Mouse (Mus musculus): ENCODE measurements around the gene Phkg2. TPM values are rescaled to one million over a fixed set of nuclear protein-coding genes. Genes with fewer than 3 reads are reported as not detected.

Phkg2 gene
- polyA plus RNA-seq, 1 experiment from 2014 or later, result 27.5 TPM

DNA sequence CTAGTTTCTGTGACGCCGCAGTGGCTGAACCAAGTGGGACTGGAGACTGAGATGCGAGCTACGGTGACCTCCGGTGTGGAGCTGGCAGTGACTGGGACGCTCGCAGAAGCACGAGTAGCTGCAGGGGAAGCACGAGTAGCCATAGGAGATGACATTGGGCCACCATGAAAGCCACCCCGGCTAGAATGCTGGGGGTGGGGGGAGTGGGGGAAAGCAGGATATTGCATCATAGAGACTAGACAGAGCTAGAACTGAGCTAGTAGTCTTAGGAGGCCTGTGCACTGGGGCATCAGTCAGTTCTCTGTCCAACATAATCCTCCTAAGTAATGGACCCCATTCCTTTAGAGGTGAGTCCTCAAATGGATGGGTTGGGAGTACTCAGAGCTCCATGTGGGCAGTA lies 31.1 kb downstream of the Phkg2 start:
- Histone ChIP-seq H3K4me1 (replicated peaks) (no peaks in the 10 kb centered on the region), H3K9ac (no peak overlapping the region), H3K36me3 (peaks cover 74% of the 10 kb centered on the region), H3K9me3 (replicated peaks) (no peaks in the 10 kb centered on the region), H3K27ac (no peak overlapping the region), H3K4me2 (no peak overlapping the region), H3K27me3 (no peaks in the 10 kb centered on the region), H3K4me3 (no peak overlapping the region)
- ATAC-seq (replicated peaks; ENCODE audit: insufficient number of reproducible peaks, insufficient read depth, low FRiP score, low read depth), result no peak
- 80% methylated on average over 10 of the region's 10 CpGs for WGBS

DNA sequence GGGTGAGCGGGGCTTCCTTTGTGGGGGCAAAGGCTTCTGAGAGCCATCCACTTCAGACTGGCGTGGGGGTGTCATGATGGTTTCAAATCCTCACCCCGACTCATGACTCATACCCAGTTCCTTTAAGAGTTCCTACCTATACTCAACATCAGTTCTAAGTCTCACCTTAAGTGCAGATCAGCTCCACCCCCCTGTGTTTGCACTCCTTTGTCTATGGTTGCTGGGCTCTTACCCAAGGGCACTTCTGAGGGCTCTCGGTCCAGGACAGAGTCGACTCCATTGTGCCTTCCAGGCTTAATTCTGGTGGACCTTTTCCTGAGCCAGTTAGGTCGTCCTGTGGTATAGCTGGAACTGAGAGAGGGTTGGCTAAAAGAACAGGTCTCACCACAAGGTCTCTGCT lies 34.0 kb downstream of the Phkg2 start:
- Histone ChIP-seq H3K4me1 (replicated peaks) (no peaks in the 10 kb centered on the region), H3K4me3 (no peak overlapping the region), H3K36me3 (peaks cover 76% of the 10 kb centered on the region), H3K4me2 (no peak overlapping the region), H3K27ac (no peak overlapping the region), H3K9ac (no peak overlapping the region), H3K9me3 (replicated peaks) (no peaks in the 10 kb centered on the region), H3K27me3 (no peaks in the 10 kb centered on the region)
- no peak for ATAC-seq (replicated peaks; ENCODE audit: insufficient number of reproducible peaks, insufficient read depth, low FRiP score, low read depth)
- 80% methylated on average over 6 of the region's 6 CpGs for WGBS

DNA sequence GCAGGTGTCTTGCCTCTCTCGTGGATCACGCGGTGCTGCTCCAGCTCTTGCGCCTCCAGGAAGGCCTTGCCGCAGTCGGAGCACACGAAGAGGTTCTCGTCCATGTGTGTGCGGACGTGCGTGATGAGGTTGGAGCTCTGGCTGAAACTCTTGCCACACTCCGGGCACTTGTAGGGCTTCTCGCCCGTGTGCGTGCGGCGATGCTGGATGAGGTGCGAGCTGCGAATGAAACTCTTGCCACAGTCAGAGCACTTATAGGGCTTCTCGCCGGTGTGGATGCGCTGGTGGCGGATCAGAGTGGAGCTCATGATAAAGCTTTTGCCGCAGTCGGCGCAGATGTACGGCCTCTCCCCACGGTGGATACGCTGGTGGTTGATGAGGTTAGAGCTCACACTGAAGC lies 37.9 kb downstream of the Phkg2 start:
- Histone ChIP-seq H3K9me3 (replicated peaks) (no peaks in the 10 kb centered on the region), H3K4me1 (replicated peaks) (peaks cover 15% of the 10 kb centered on the region), H3K27ac (no peak overlapping the region), H3K9ac (no peak overlapping the region), H3K27me3 (no peaks in the 10 kb centered on the region), H3K4me2 (no peak overlapping the region), H3K4me3 (no peak overlapping the region), H3K36me3 (peaks cover 60% of the 10 kb centered on the region)
- no peak for ATAC-seq (replicated peaks; ENCODE audit: insufficient number of reproducible peaks, insufficient read depth, low FRiP score, low read depth)
- 97% methylated on average over 29 of the region's 29 CpGs for WGBS

DNA sequence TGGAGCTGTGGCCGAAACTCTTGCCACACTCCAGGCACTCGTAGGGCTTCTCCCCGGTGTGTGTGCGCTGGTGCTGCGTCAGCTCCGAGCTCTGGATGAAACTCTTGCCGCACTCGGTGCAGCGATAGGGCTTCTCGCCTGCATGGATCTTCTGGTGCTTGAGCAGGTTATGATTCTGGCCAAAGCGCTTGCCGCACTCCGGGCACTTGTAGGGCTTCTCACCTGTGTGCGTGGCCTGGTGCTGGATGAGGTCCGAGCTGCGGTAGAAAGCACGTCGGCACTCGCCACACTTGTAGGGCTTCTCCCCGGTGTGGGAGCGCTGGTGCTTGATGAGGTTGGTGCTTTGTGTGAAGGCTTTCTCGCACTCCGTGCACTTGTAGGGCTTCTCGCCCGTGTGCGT lies 38.4 kb downstream of the Phkg2 start:
- no peak overlapping the region for H3K4me2 ChIP-seq
- no peak overlapping the region for H3K9ac ChIP-seq
- no peaks in the 10 kb centered on the region for H3K9me3 ChIP-seq (replicated peaks)
- no peaks in the 10 kb centered on the region for H3K27me3 ChIP-seq
- H3K36me3 ChIP-seq, result peaks cover 60% of the 10 kb centered on the region
- H3K4me1 ChIP-seq (replicated peaks), result peaks cover 18% of the 10 kb centered on the region
- H3K4me3 ChIP-seq, result no peak overlapping the region
- WGBS, result 96% methylated on average over 26 of the region's 26 CpGs
- ATAC-seq (replicated peaks; ENCODE audit: insufficient number of reproducible peaks, insufficient read depth, low FRiP score, low read depth), result no peak
- no peak overlapping the region for H3K27ac ChIP-seq

DNA sequence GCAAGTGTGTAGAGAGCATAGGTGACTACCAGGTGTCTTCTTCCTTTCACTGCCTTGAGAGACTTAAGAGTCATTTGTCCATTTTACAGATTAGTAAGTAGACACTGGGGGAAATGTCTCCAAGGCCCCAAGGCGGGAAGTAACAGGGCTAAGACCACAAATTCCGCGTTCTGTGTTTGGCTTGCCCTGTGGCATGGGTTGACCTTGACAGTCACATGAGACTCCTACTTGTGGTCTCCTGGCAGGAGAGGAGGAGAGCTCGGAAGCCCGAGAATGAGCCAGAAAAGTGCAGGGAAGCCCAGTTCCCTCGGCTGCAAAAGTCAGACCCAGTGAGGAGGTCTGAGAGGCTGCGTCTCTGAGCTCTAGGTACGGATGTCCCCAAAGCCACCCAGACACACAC lies 40.4 kb downstream of the Phkg2 start:
- Histone ChIP-seq H3K27ac (peak overlapping the region; percentile 90; the same call in 1 of the 2 replicates), H3K36me3 (peaks cover 45% of the 10 kb centered on the region), H3K9ac (peak overlapping the region; percentile 92; the same call in 1 of the 2 replicates)

DNA sequence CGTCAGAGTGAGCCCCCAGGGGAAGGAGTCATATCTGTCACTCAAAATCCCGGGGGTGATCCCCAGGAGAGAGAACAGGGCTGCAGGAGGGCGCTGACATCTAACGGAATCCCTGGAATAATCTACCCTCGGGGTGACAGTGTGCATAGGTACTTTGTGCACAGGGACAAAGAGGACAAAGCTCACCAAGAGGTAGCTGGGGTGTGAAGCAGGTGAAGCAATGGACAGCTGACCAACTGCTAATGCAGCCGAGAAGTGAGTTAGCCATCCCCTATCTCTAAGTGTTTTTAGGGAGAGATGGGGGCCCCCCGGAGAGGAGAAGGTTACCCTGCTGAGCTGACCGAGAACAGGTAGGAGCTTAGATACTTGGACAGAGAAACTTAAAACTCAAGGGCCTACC lies 41.0 kb downstream of the Phkg2 start:
- peak overlapping the region; percentile 90 for H3K27ac ChIP-seq
- H3K4me3 ChIP-seq, result peak overlapping the region; percentile 89
- H3K4me1 ChIP-seq (replicated peaks), result peaks cover 18% of the 10 kb centered on the region
- no peak for ATAC-seq (replicated peaks; ENCODE audit: insufficient number of reproducible peaks, insufficient read depth, low FRiP score, low read depth)
- H3K9ac ChIP-seq, result peak overlapping the region; percentile 92
- H3K9me3 ChIP-seq (replicated peaks), result no peaks in the 10 kb centered on the region
- peak overlapping the region; percentile 72 for H3K4me2 ChIP-seq
- H3K27me3 ChIP-seq, result no peaks in the 10 kb centered on the region
- peaks cover 39% of the 10 kb centered on the region for H3K36me3 ChIP-seq
- WGBS, result 24% methylated on average over 8 of the region's 8 CpGs

More for the DNA sequence above, 40.4 kb downstream of the Phkg2 start:
- Histone ChIP-seq H3K4me1 (replicated peaks) (peaks cover 18% of the 10 kb centered on the region), H3K4me3 (peak overlapping the region; percentile 89), H3K27me3 (no peaks in the 10 kb centered on the region), H3K4me2 (peak overlapping the region; percentile 72), H3K9me3 (replicated peaks) (no peaks in the 10 kb centered on the region)
- 69% methylated on average over 8 of the region's 8 CpGs for WGBS
- ATAC-seq (replicated peaks; ENCODE audit: insufficient number of reproducible peaks, insufficient read depth, low FRiP score, low read depth), result no peak

DNA sequence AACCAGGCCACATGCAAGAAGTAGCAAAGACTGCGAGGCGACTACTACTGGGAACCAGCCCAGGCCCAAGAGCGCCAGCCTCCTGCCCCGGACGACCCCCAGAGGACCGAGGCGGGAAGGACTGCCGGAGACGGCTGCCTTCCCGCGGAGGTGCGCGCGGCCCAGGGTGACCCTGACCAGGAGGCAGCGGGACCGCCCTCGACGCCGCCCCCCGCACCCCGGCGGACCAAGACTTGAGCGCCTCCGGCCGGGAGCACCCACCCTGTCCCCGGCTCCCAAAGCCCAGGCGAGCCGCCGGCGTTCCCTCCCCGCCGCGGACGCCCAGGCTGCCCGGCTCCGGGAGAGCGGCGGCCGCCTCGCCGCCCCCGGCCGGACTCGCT lies 41.4 kb downstream of the Phkg2 start:
- Histone ChIP-seq H3K27ac (peak overlapping the region; percentile 90), H3K4me2 (peak overlapping the region; percentile 72), H3K4me1 (replicated peaks) (peaks cover 18% of the 10 kb centered on the region), H3K9me3 (replicated peaks) (no peaks in the 10 kb centered on the region), H3K36me3 (peaks cover 35% of the 10 kb centered on the region), H3K9ac (peak overlapping the region; percentile 92), H3K27me3 (no peaks in the 10 kb centered on the region), H3K4me3 (peak overlapping the region; percentile 89)
- under 1% methylated on average over 44 of the region's 44 CpGs for WGBS
- peak; percentile 71 for ATAC-seq (replicated peaks; ENCODE audit: insufficient number of reproducible peaks, insufficient read depth, low FRiP score, low read depth)

DNA sequence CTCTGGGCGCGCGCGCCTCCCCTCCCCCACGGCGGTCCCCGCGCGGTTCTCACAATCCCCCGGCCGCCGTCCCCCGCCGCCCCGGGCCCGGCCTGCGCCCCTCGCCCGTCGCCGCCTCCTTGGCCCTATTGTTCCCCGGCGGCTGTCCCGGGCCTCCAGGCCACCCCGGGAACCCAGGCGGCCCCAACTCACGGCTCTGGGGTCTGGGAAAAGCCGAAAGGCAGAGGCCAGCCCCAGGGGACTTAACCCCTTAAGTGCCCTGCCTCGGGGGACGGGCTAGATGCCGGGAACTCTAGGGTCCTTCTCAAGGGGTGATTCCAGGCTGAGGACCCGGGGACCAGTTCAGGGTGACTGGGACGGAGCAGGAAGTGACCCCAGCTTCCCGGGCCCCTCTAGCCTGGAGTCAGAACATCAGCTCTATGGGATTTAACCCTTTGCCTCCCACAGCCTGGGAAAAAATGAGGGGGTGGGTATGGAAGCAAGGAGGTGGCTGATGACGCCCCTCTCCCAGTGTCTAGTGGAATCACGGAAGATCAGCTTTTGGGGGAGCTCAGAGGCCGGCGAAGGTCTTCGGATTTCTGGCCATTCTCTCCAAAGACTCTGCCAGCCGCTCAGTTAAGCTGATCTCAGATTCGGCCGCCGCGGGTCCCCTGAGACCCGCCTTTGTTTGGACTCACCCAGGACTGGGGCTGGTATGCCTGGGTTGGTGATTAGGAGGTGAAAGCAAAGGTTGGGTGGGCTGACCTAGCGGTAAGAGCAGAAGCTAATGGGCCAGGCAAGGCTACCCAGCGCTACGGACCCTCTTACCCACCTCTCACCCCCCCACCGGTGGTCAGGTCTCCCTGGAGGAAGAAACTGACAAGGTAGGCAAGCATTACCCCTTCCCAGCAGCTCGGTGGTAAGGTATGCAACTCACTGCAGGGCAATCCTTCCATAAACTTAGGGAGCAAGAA lies 42.0 kb downstream of the Phkg2 start, which contains the start of gene Zfp629:
Gene Zfp629, minus strand, starts transcription at position 907 of the 953 bp plus-strand sequence.
- Histone ChIP-seq H3K4me3 (peak within 1 kb of the TSS; percentile 89), H3K9ac (peak within 1 kb of the TSS; percentile 92), H3K4me2 (peak within 1 kb of the TSS; percentile 72), H3K36me3 (peaks cover 28% of the 10 kb centered on the region), H3K4me1 (replicated peaks) (peaks cover 18% of the 10 kb centered on the region), H3K27me3 (no peaks in the 10 kb centered on the region), H3K9me3 (replicated peaks) (no peaks in the 10 kb centered on the region), H3K27ac (peak within 1 kb of the TSS; percentile 90)
- under 1% methylated on average over 45 of the region's 50 CpGs for WGBS
- peak; percentile 88 for ATAC-seq (replicated peaks; ENCODE audit: insufficient number of reproducible peaks, insufficient read depth, low FRiP score, low read depth)

DNA sequence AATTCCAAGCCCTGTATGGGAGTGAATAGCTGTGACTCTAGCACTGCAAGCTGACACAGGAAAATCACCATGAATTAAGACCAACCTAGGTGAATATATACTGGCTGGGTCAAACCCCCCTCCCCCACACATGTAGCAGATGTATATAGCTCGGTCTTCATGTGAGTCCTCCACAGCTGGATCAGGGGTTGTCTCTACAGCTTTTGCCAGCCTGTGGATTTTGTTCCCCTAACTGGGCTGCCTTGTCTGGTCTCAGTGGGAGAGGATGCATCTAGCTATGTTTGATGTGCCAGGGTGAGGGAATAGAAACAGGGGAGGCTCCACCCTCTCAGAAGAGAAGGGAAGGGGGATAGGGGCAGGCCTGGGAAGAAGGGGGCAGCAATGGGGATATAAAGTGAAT lies 43.2 kb downstream of the Phkg2 start:
- ATAC-seq (replicated peaks; ENCODE audit: insufficient number of reproducible peaks, insufficient read depth, low FRiP score, low read depth), result no peak

DNA sequence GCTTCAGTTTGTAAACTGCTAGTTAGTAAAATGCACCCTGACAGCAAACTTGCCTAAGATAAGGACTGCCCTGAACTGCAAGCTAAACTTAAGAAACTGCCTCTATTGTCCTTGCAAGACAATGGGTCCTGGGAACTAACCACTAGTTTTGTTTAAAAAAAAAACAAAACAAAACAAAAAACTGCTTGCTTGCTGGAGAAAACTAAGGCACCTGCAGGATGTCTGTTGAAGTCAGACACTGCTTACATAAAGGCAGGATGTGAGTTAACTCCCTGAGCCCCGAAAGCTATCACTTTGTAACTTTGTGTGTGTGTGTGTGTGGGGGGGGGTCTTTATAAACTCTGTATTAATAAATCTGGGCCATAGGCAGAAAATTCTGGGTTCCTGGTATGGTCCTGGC lies 43.7 kb downstream of the Phkg2 start:
- H3K4me3 ChIP-seq, result no peak overlapping the region
- H3K36me3 ChIP-seq, result peaks cover 11% of the 10 kb centered on the region
- WGBS, result 56% methylated on average over 1 of the region's 1 CpGs
- no peaks in the 10 kb centered on the region for H3K27me3 ChIP-seq
- no peak overlapping the region for H3K9ac ChIP-seq
- ATAC-seq (replicated peaks; ENCODE audit: insufficient number of reproducible peaks, insufficient read depth, low FRiP score, low read depth), result no peak
- H3K4me1 ChIP-seq (replicated peaks), result peaks cover 18% of the 10 kb centered on the region
- H3K9me3 ChIP-seq (replicated peaks), result no peaks in the 10 kb centered on the region
- H3K4me2 ChIP-seq, result no peak overlapping the region
- no peak overlapping the region for H3K27ac ChIP-seq

More for the DNA sequence above, 43.2 kb downstream of the Phkg2 start:
- no peak overlapping the region for H3K27ac ChIP-seq
- H3K9me3 ChIP-seq (replicated peaks), result no peaks in the 10 kb centered on the region
- 78% methylated on average over 1 of the region's 1 CpGs for WGBS
- peaks cover 18% of the 10 kb centered on the region for H3K4me1 ChIP-seq (replicated peaks)
- H3K4me2 ChIP-seq, result no peak overlapping the region
- no peaks in the 10 kb centered on the region for H3K27me3 ChIP-seq
- peaks cover 16% of the 10 kb centered on the region for H3K36me3 ChIP-seq
- 0 out of 2 replicates have a peak overlapping the region, but pooled peaks have one; percentile 89 for H3K4me3 ChIP-seq
- H3K9ac ChIP-seq, result no peak overlapping the region

DNA sequence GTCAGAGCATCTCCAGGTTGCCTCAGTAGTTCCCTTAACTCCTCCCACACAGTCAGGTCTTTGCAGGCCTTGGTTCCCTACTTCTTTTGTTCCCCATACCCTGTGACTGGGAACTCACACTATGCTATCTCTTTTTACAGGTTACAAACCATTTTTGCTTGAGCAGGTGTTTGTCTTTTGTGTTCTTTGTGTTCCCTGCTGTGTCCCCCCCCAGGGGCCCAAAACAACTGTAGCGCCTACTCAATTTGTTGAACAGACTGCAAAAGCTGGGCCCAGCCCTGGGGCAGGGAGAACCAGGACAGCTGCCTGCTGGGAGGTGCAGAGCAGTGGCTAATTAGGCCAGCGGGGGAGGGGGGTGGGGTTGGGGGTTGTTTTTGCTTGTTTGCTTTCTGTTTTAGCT lies 44.8 kb downstream of the Phkg2 start:
- peaks cover 18% of the 10 kb centered on the region for H3K4me1 ChIP-seq (replicated peaks)
- H3K9me3 ChIP-seq (replicated peaks), result no peaks in the 10 kb centered on the region
- 0 out of 2 replicates have a peak, but pooled peaks cover under 1% of the 10 kb centered on the region for H3K36me3 ChIP-seq
- H3K9ac ChIP-seq, result no peak overlapping the region
- H3K4me3 ChIP-seq, result no peak overlapping the region
- no peaks in the 10 kb centered on the region for H3K27me3 ChIP-seq
- H3K27ac ChIP-seq, result no peak overlapping the region
- 59% methylated on average over 2 of the region's 2 CpGs for WGBS
- ATAC-seq (replicated peaks; ENCODE audit: insufficient number of reproducible peaks, insufficient read depth, low FRiP score, low read depth), result no peak
- H3K4me2 ChIP-seq, result no peak overlapping the region

Measured in heart, embryonic 15.5 days (tissue).